Mouse (Mus musculus): ENCODE data around the gene Tent5a. TPM values are rescaled to one million over a fixed set of nuclear protein-coding genes. Genes with fewer than 3 reads are reported as not detected.

Tent5a gene
- polyA plus RNA-seq (2012; rRNA removed): 1.3 and 1.4 TPM in 2 replicates

GRCm38 (mm10) chr9:85327242-85328211 lies at the start of gene Tent5a:
TSS of gene Tent5a (minus strand) at chr9:85327348.
- Histone ChIP-seq H3K4me3 (replicated peaks; ENCODE audit: insufficient read depth, low read depth, low read length) (peak within 1 kb of the TSS; percentile 58), H3K4me1 (ENCODE audit: control insufficient read depth, insufficient read depth, low read length) (no peaks in the 10 kb centered on the region; the same call in 1 of the 2 replicates), H3K27ac (ENCODE audit: insufficient read depth, low read length) (no peak within 1 kb of the TSS; the same call in 1 of the 2 replicates), H3K27me3 (ENCODE audit: control insufficient read depth, insufficient read depth, low read length) (no peaks in the 10 kb centered on the region; the same call in 1 of the 2 replicates)
- under 1% methylated on average over 72 of the region's 72 CpGs for WGBS
- peak; percentile 12 to 15 for DNase-seq
- TF ChIP-seq POLR2A (IDR thresholded peaks at IDR 0.05; ENCODE audit: borderline replicate concordance, insufficient read depth, low read length) (no peak), CTCF (IDR thresholded peaks at IDR 0.05; ENCODE audit: borderline replicate concordance, insufficient read depth, low read depth, low read length) (no peak)

- TF ChIP-seq CTCF (IDR thresholded peaks at IDR 0.05; ENCODE audit: borderline replicate concordance, insufficient read depth, low read depth, low read length) (no peak), POLR2A (IDR thresholded peaks at IDR 0.05; ENCODE audit: borderline replicate concordance, insufficient read depth, low read length) (no peak)
- H3K4me1 ChIP-seq (ENCODE audit: control insufficient read depth, insufficient read depth, low read length): no peaks in the 10 kb centered on the region
- DNase-seq: no peak
- no peaks in the 10 kb centered on the region for H3K27me3 ChIP-seq (ENCODE audit: control insufficient read depth, insufficient read depth, low read length)
- no peak overlapping the region for H3K27ac ChIP-seq (ENCODE audit: insufficient read depth, low read length)
- WGBS: 87% methylated on average over 3 of the region's 3 CpGs
- H3K4me3 ChIP-seq (replicated peaks; ENCODE audit: insufficient read depth, low read depth, low read length): no peak overlapping the region
Observed at GRCm38 (mm10) chr9:85376643-85377307, 49.6 kb upstream of the Tent5a start.

DNA sequence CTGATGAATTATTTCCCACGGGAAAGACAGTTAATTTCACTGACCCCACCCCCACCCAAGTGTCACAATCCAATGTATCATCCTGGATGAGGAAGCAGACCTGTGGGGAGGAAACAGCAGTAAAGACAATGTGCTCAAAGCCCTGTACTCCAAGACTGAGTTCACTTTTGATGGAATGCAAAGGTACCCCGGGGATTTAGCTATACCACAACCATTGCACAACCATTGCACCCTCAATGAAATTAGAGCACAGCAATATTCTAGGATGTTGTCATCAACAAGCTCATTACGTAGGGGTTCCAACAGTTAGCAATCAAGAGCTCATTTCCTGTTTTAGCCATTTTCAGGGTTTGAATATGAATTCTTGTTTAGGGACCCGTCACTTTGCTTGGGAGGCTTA lies 48.0 kb upstream of the Tent5a start:
- TF ChIP-seq CTCF (IDR thresholded peaks at IDR 0.05; ENCODE audit: borderline replicate concordance, insufficient read depth, low read depth, low read length) (no peak), POLR2A (IDR thresholded peaks at IDR 0.05; ENCODE audit: borderline replicate concordance, insufficient read depth, low read length) (no peak)
- DNase-seq: no peak
- 90% methylated on average over 4 of the region's 4 CpGs for WGBS
- no peaks in the 10 kb centered on the region for H3K4me1 ChIP-seq (ENCODE audit: control insufficient read depth, insufficient read depth, low read length)
- H3K27ac ChIP-seq (ENCODE audit: insufficient read depth, low read length): no peak overlapping the region
- H3K4me3 ChIP-seq (replicated peaks; ENCODE audit: insufficient read depth, low read depth, low read length): no peak overlapping the region
- no peaks in the 10 kb centered on the region for H3K27me3 ChIP-seq (ENCODE audit: control insufficient read depth, insufficient read depth, low read length)

- Histone ChIP-seq H3K27ac (ENCODE audit: insufficient read depth, low read length) (no peak overlapping the region), H3K4me1 (ENCODE audit: control insufficient read depth, insufficient read depth, low read length) (no peaks in the 10 kb centered on the region), H3K27me3 (ENCODE audit: control insufficient read depth, insufficient read depth, low read length) (no peaks in the 10 kb centered on the region), H3K4me3 (replicated peaks; ENCODE audit: insufficient read depth, low read depth, low read length) (no peak overlapping the region)
- no peak for TF ChIP-seq CTCF (IDR thresholded peaks at IDR 0.05; ENCODE audit: borderline replicate concordance, insufficient read depth, low read depth, low read length)
- no peak for TF ChIP-seq POLR2A (IDR thresholded peaks at IDR 0.05; ENCODE audit: borderline replicate concordance, insufficient read depth, low read length)
- 69% methylated on average over 1 of the region's 1 CpGs for WGBS
- DNase-seq: no peak
Observed at GRCm38 (mm10) chr9:85372034-85372433, 44.9 kb upstream of the Tent5a start.

GRCm38 (mm10) chr9:85369512-85369911 lies 42.4 kb upstream of the Tent5a start:
- no peak overlapping the region for H3K27ac ChIP-seq (ENCODE audit: insufficient read depth, low read length)
- H3K4me3 ChIP-seq (replicated peaks; ENCODE audit: insufficient read depth, low read depth, low read length): no peak overlapping the region
- TF ChIP-seq POLR2A (IDR thresholded peaks at IDR 0.05; ENCODE audit: borderline replicate concordance, insufficient read depth, low read length): no peak
- TF ChIP-seq CTCF (IDR thresholded peaks at IDR 0.05; ENCODE audit: borderline replicate concordance, insufficient read depth, low read depth, low read length): no peak
- H3K4me1 ChIP-seq (ENCODE audit: control insufficient read depth, insufficient read depth, low read length): no peaks in the 10 kb centered on the region
- DNase-seq: no peak
- 91% methylated on average over 5 of the region's 5 CpGs for WGBS
- no peaks in the 10 kb centered on the region for H3K27me3 ChIP-seq (ENCODE audit: control insufficient read depth, insufficient read depth, low read length)

- no peak overlapping the region for H3K4me3 ChIP-seq (replicated peaks; ENCODE audit: insufficient read depth, low read depth, low read length)
- H3K27me3 ChIP-seq (ENCODE audit: control insufficient read depth, insufficient read depth, low read length): no peaks in the 10 kb centered on the region
- TF ChIP-seq CTCF (IDR thresholded peaks at IDR 0.05; ENCODE audit: borderline replicate concordance, insufficient read depth, low read depth, low read length) (no peak), POLR2A (IDR thresholded peaks at IDR 0.05; ENCODE audit: borderline replicate concordance, insufficient read depth, low read length) (no peak)
- H3K4me1 ChIP-seq (ENCODE audit: control insufficient read depth, insufficient read depth, low read length): no peaks in the 10 kb centered on the region
- WGBS: 89% methylated on average over 7 of the region's 7 CpGs
- no peak overlapping the region for H3K27ac ChIP-seq (ENCODE audit: insufficient read depth, low read length)
- DNase-seq: no peak
Observed at GRCm38 (mm10) chr9:85357154-85357860, 30.2 kb upstream of the Tent5a start.

DNA sequence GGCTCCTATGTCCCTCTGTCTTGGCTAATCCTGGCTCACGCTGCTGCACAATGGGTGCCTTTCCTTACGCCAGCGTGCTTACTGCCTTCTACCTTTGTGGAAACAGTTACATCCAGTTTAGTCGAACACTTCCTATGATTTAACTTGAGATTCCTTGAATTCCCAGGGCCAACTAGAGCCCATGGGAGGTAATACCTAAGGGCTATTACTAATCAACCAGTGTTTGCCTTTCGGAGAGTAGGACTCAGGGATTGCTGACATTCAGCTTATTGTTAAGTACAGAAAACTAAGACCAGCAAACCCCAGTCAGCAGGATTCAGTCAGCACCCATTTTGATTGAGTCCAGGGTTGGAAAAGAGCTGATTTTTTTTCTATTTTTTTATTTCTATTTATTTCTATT lies 28.4 kb upstream of the Tent5a start:
- TF ChIP-seq CTCF (IDR thresholded peaks at IDR 0.05; ENCODE audit: borderline replicate concordance, insufficient read depth, low read depth, low read length) (no peak), POLR2A (IDR thresholded peaks at IDR 0.05; ENCODE audit: borderline replicate concordance, insufficient read depth, low read length) (no peak)
- Histone ChIP-seq H3K27ac (ENCODE audit: insufficient read depth, low read length) (no peak overlapping the region), H3K4me1 (ENCODE audit: control insufficient read depth, insufficient read depth, low read length) (no peaks in the 10 kb centered on the region), H3K27me3 (ENCODE audit: control insufficient read depth, insufficient read depth, low read length) (no peaks in the 10 kb centered on the region), H3K4me3 (replicated peaks; ENCODE audit: insufficient read depth, low read depth, low read length) (no peak overlapping the region)
- DNase-seq: no peak
- 89% methylated on average over 5 of the region's 5 CpGs for WGBS

All from cerebellum, adult 2 months (tissue).